Mouse (Mus musculus): ENCODE results near the gene Ints6l.
"Not testable (repeated sequence)": the region's sequence is repeated elsewhere in the genome, so short reads cannot be mapped to it uniquely, and the experiment has no call there.

Gene Ints6l

DNA sequence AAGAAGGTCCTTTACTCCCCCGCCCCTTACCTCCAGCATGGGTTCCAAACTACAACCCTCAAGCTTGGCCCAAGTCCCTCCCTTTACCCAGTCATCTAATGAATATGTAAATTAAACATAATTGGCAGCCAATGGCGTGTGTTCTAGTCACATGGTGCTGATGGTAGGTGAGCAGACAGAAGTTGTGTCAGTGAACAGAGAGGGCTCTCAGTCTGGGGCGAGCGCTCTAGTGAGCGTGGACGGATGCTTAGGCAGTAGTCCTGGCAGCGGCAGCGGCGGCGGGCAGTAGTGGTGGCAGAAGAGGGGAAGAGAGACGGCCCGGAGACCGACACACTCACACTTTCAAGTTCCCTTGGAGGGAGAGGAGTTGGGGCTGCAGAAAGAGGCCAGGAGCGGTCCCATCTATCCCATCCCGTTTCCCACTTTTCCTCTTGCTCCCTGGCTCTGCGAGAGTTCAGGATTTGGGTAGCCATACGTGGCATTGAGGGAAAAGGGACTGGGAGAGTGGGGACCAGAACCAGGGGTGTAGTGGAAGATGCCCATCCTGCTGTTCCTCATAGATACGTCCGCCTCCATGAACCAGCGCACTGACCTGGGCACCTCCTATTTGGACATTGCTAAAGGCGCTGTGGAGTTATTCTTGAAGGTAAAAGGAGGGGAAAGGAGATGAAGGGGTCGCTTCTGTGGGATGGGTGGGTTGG lies at the start of gene Ints6l:
Gene Ints6l (plus strand): TSS at position 187 of the 701 bp plus-strand sequence.
- DNase-seq: peak; percentile 83 to 88

DNA sequence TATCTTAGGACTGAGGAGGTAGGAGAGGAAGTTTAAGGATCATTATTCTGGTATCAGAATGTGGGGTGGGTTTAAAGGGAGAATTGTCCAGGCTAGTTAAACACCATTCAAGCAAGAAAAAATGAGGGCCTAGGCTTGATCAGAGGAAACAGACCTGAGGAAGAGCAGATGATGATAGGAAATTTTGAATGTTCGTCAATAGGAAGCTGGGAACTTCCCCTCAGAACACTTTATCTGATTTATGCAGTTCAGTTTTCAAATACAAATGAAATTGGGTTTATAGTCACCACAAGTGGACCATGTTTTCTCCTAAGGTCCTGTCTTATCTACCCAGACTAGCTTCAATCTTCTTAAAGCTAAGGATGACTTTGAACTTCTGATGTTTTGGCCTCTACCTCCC lies 49.2 kb upstream of the Ints6l start:
- DNase-seq: no peak

DNA sequence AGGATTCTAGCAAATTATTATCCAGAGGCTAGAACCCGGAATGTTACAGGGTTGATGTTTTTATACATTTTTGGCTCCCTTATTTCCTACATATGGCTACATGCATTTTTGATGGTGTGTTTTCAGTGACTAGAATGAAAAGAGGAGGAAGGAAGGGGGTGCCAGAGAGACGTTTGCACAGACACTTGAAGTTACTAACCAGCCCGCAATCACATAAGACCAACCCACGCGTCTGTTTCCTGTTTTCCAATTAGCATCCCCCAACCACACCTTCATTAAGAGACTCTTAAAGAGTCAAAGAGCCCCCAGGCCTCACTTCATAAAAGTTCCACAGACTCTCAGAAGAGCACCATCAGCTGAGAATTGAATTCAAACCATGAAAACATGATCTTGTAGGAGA lies 48.5 kb upstream of the Ints6l start:
- DNase-seq: no peak

DNA sequence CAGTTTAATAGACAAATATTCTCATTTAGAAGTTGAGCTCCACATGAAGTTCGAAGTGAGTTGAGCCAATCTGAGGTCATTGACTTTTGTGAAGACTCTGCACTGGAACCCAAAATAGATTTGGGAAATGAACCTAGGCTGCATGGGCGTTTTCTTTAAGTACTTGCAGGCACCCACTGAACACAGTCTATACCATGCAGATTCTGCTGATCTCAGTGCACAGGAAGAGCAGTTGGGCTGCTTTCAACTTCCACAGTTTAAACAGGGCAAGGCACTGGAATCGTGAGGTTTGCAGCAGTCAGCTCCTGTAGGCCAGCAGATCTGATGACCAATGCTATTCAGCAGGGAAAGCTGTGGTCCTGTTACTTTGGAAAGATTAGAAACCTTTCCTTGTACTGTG lies 38.4 kb upstream of the Ints6l start:
- no peak for DNase-seq

DNA sequence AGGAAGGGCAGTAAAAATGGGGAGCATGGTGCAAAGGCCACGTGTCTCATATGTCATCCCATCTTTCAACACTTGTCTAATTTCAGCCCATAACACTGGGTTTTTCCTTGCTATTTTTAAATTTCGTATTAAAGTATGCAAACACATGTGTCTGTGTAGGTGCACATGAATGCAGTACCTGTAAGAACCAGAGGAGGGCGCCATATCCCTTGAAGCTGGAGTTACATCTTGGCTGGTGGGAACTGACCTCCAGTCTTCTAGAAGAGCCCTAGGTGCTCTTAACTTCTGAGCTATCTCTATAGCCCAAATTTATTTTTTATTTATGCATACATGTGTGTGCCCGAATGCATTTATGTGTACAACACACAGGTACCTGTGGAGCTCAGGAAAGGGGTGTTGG lies 37.1 kb upstream of the Ints6l start:
- no peak for DNase-seq

DNA sequence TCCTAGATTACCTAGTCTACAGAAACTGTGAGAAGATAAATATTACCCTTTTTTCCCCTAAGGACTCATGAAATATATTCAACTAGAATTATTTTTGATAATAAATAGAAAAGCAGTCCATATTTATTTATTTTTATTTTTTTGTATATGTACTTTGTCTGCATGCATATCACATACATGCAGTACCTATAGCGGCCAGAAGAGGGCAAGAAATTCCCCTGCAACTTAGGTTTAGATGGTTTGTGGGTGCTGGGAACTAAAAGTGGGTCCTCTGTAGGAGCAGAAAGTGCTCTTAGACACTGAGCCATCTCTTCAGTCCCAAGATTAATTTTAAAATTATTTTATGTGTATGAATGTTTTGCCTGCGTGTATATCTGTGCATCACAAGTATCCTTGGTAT lies 24.1 kb upstream of the Ints6l start:
- DNase-seq: no peak

DNA sequence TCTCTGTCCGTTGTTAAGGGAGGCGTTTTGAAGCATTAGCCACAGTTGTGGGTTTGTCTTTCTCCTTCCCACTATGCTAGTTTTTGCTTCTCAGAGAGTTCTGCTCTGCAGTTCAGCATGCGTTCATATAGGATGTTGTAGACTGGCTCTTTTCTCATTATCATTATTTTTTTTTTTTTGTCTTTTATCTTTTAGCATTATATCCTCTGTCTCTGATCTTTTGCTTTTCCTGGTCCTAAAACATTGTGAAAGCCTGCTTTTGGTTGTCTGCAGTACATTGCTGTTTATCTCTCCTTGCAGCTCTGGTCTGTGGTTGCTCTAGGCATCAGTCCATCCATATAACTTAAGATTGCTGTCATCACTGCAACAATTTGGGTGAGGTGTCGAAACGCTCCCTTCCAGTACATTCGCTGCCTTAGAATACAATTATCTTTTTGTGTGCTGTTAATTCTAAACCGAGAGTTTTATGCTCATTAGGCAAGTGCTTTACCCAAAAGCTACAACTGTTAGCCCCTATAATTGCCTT lies 18.8 kb upstream of the Ints6l start:
- no peak for DNase-seq

DNA sequence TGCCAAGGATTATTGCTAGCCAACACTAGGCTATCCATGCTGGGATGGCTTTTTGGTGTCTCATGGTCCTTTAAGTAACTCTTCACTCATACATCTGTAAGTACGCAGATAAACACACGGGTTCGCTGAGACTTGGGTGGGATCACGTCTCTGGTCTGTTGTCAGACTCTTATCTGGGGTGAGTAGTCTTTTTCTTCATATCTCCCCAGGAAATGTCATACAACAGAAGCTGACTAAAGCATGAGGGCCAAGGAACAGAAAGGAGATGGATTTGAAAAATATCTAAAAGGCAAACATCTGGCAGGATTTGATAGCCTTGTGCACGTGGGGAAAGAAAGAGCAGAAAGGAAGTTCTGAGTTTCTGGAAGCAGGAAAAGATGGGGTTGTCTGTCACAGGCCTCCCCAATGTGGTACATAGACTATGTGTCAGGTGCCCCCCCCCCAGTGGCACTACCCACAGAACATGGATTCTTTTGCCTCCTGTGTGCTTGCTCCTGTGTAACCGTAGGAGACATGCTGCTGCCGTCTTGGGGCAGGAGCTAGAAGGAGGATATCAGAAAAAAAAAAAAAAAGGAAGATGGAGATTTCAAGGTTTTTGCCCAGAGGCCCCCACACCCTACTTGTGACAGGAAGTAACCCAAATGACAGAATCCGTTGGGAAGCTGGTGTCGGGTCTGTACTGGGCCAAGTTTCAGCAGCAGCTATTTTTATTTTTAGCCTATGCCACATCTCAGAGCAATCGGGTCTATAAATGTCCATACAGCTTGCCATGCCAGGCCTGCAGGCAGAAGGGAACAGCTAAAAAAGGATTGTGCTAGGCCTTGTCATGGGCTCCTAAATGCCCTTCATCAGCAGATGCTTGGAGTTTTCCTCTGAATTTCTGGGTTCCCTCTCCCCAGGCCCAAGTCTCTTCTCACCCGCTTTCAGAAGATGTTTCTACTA lies 7.9 kb upstream of the Ints6l start:
- no peak for DNase-seq

DNA sequence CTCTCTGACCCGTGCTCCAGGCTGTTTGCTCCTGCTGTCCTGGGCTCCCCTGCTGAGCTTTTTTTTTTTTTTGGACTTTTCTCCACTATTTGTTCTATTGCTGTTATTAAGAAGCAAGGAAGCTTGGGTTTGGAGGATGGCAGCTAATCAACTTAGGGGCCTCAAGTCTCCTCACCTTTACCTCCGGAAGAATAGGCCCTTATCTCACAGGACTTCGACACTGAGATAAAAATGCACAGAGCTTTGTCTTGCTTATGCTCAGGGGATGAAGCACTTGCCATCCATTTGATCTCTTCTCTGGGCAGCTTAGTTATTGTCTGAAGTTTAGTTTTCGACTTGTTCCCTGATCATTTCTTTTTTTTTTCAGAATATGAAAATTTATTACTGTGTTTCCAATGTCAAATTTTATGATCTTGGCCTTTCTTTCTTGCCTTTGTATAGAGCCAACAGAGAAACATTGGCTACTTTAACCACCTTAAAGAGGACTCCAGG lies 7.1 kb upstream of the Ints6l start, which contains the start of gene Gm2174:
Gene Gm2174 (plus strand): TSS at position 442 of the 492 bp plus-strand sequence.
- no peak for DNase-seq

DNA sequence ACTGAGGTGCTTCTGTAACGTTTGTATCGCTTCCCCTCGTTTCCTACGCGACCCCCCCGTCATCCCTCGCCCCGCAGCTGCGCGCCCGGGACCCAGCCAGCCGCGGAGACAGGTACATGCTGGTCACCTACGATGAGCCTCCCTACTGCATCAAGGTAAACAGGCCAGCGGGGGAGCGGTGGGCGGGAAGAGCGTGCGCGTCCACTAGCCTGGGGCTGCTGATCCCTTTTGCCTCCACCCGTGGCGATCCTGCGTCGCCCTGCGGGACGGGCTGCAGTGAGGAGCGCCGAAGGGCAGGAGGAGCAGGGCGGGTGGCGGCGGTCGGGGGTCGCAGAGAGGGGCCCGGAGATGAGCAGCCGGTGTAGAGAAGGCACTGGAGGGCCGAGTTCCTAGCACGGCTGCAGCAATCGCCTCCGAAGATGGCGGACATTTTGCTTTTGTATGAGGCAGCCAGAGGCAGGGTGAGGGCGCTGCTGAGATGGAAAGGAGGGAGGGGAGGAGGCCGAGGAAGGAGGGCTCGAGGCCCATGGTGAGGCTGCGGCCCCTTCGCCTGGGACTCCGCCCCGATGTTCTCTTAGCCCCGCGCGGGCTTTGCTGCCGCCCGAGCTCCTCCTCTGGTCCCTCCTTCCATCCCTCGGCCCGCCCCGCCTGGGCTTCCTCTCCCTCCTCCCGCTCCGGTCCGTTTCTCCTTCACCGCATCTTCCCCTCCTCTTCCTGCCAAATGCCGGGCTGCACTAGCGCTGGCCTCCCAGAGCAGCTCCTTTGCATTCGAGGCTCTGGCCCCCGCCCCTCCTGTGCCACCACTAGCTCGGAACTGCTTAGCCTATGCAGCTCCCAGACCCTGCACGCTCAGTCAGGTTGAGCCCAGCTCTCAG lies 952 bp downstream of the Ints6l start:
- peak; percentile 87 to 95 for DNase-seq

DNA sequence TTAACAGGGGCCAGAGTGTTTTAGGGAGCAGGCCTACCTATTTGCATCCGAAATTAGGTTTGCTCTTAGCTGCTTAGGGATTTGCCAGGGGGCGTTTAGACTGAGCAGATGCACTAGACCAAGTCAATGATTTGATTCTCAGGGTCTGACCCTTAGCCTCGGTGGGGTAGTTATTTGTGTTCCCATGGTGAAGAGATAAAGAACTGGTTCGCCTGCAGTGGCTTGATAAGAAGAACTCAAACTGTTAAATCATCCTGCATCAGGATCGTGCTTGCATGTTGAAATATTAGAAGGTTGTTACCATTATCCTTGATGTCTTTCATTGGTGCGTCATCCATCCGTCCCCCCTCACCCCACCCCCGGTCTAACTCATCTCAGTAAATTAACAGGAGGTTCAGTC lies 1.7 kb downstream of the Ints6l start:
- DNase-seq: no peak

DNA sequence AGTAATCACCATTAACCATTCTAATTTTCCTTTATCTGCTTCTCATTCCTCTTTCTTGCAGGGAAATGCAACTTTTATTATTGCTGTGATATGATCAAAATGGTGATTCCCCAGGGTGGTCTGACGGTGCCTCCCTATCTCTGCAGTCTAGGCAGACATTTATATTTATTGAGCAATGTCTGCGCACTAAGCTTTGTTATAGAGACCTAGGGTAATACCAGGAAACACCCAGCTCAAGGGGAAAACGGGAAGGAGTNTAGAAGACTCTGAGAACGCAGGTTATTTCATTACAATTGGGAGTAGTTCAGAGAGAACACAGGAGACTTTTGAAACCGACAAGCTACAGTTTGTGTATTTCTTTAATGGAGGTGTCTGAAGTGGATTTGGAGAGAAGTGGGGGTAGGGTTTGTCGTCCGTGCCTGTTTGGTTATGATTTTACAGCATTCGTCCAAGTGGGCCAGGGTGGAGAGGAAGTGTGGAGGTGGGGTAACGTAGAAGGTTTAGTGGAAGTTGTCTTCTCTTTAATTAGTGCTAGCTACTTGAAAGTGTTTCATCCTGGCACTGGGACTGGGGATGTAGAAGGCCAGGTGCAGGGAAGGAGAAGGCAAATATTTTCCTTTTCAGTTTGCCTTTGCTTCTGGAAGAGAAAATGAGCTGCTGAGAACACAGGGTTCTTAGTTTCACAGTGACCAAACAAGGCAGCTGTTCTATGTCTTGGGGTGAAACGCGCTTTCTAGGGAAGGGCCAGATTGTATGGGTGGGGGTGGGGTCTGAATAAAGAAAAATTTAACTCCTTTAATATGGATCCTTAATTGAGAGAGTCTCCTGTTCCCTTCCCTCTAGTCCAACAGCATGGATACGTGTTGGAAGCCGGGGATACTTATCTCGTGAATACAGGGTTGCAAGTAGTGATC lies 7.6 kb downstream of the Ints6l start:
- DNase-seq: no peak

DNA sequence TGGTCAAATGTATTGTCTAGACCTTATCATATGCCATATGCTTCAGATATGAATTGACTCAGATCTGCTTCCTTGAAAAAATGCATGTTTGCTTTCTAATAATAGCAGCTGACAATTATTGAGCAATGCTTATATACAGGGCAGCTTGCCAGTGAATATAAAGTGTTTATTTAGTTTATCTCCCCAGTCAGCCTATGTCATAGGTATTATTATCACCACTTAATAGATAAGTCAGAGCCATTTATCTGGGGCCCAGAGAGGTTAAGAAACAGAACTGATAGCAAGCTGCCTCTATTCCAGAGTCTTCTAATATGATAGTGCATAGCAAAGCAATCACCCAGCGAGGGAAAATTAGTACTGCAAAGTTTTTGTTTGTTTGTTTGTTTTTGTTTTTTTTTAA lies 10.2 kb downstream of the Ints6l start:
- DNase-seq: no peak

DNA sequence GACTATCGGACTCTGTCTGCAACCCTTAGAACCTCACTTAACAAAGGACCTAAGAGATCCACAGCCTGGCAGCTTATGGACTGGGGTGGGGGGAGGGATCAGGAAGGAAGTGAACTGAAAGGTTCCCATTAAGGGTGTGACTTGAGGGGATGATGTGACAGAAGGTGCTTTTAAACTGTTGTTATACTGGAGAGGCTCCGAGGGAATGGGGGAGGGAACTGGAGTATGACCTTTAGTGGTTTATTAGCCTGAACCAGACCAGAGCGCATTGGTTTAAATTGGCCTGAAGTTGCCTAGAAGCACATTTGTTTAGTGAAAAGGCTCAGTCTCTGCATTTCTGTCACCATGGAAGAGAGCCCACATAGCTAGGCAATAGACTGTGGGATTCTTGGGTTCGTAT lies 13.0 kb downstream of the Ints6l start:
- DNase-seq: peak in 1 of 2 experiments; percentile 5

DNA sequence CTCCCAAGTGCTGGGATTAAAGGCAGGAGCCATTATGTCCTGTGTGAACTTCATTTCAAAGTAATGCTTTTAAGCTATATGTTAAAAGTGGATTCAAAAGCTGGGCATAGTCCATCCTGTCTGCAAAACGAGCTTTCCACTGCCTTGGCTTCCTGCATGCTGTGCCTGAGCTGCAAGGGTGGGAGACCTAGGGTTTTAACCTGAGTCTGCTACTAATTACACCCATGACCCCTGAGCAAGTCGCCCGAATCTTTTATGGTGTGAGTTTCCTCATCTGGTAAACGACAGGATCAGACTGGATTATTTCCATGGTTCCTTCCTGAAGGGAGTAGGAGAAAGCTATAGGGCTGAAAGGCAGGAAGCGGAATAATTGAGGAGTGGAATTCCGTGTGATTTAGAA lies 13.8 kb downstream of the Ints6l start:
- no peak for DNase-seq

DNA sequence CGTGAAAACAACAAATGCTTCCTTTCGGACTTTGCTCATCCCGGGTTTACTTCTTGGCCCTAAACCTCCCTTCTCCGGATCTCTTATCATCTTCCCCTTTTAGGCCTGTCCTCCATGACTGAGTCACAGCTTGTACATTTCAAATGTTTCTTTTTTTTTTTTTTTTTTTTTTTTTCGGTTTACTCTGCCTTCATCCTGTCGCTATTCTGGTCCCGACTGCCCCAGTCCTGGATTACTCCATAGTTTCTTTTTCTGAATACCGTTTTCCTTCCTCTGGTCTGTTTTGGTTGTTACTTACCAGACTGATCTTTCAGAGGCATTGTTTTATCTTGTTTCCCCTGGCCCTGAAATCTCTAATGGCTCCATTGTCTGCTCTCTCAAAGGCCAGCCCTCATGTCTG lies 19.4 kb downstream of the Ints6l start:
- no peak for DNase-seq

DNA sequence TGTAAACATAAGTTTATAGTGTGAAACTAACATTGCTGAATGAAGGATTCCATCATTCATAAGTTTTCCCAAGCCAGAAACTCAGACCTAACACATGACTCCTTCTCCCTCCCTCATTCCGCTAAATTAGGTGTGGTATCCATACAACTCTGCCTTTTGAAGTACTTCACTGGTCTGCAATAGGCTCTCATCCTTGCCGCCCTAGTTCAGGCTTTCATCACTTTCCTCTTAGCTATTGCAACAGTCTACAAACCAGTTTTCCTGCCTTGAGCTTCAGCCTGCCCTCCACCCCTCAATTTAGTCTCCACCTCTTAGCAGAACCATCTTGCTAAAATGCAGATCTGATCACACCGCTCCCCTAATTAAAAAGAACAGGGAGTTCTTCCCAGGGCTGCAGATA lies 22.9 kb downstream of the Ints6l start:
- no peak for DNase-seq

DNA sequence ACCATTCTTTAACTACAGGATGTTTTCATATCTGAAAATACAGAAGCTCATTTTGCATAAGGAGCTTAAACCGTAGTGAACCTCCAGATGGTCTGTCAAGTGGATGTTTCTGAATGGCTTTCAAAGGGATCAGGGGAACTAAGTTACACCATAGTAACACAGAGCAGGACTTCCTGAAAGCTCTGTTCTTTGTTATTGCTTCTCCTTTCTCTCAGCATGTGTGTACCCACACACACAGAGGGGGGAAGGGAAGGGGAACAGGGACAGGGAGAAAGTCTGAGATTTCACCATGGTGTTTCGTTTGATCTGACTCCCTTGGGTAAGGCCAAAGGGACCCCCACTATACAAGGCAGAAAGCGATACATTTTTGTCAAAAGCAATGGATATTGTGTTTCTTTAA lies 27.2 kb downstream of the Ints6l start:
- no peak for DNase-seq

DNA sequence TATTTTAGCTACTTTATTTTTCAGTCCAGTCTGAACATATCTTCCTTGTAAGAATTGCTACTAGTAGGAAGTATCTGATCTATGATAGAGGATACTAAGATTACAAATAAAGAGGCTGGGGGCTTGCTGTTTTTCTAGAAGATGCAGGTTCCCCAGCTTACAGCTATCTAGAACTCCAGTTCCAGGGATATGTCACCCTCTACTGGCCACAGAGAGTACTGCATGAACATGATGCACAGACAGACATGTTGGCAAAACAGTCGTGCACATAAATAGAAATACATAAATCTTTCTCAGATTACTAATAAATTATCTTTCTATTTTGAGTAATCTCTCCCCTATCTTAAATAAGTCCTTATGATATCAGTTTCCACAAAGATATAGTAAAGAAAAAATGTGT lies 35.1 kb downstream of the Ints6l start:
- DNase-seq: peak; percentile 61 to 87

DNA sequence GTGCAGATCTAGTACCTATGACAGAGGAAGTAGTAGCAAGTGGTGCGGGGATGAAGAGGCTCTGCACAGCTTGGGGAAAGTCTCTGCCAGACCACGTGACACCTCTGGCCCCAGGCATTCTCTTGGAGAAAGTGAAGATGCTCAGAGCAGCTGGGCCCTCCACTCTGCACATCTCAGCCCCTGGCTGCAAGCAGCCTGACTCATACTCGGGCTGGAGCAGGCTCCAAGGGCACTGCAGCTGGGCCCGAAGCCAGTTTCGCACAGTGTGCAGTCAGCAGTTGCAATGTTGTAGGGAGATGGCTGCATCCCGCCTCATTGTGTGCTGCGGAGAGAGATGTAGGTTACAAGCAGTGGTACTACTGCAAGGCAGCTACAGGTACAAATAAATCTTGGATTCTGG lies 42.6 kb downstream of the Ints6l start:
- peak in 1 of 2 experiments; percentile 31 for DNase-seq

DNA sequence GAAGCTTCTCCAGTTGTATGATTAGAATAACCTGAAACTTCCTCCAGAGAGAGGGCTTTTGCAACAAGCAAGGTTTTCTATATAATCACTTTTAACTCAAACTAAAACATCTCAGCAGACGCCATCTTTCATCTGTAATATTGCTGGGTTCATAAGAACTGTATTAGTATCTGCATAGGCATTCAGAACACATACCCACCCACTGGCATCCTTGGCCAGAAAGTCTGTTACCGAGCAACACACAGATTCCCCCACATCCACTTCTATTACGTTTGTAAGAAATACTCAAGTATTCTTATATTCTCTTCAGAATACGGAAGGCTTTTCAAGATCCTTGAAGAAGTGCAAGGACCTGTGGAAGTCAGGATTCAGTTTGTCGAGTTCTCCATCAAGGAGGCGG lies 69.8 kb downstream of the Ints6l start, which contains the start of gene Gm10477:
Gene Gm10477 (plus strand): TSS at position 301 of the 400 bp plus-strand sequence.
- not testable (repeated sequence) for DNase-seq

Measured in kidney, postnatal 25 days (tissue).